Mouse (Mus musculus): Measurements from ENCODE around the gene Rras2. TPM values are rescaled to one million over a fixed set of nuclear protein-coding genes. Genes with fewer than 3 reads are reported as not detected.

Rras2 gene
- total RNA-seq, 2 experiments from 2014 or later = 33.5 to 34.8 TPM

DNA sequence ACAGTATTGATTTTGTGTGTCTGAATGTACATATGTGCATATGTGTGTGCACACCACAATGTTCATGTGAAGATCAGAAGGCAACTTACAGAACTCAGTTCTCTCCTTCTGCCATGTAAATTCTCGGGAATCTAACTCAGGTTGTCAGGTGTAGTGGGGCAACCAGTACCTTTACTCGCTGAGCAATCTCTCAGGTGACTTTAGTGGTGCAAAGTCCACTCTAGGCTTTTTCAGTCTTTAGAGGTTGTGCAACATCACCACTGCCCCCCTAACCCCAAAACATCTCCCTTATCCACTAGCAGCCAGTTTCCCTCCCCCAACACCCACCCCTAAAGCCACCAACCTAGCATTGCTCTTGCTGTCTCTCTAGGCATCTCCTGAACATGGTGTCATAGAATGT lies 43.0 kb downstream of the Rras2 start:
- DNase-seq (ENCODE audit: low spot score in 2 of 2) = no peak

DNA sequence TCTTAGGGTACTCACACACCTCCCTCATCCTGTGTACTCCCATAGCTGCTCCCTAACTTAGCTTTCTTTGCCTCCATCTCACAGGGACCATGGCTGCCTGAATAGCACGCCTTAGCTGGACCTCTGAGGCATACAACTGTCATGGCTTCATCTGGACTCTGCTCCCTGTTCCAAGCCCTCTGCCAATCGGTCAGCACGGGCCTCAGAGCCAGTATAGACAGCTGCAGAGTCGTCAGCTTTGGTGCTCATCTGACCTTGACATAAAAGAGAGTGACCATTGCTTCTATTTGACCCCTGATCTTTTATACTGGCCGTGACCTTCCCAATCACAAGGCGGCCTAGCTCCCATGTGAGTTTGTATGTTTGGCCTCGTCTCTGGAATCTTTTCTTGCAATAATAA lies 43.4 kb downstream of the Rras2 start:
- no peak for DNase-seq (ENCODE audit: low spot score in 2 of 2)

DNA sequence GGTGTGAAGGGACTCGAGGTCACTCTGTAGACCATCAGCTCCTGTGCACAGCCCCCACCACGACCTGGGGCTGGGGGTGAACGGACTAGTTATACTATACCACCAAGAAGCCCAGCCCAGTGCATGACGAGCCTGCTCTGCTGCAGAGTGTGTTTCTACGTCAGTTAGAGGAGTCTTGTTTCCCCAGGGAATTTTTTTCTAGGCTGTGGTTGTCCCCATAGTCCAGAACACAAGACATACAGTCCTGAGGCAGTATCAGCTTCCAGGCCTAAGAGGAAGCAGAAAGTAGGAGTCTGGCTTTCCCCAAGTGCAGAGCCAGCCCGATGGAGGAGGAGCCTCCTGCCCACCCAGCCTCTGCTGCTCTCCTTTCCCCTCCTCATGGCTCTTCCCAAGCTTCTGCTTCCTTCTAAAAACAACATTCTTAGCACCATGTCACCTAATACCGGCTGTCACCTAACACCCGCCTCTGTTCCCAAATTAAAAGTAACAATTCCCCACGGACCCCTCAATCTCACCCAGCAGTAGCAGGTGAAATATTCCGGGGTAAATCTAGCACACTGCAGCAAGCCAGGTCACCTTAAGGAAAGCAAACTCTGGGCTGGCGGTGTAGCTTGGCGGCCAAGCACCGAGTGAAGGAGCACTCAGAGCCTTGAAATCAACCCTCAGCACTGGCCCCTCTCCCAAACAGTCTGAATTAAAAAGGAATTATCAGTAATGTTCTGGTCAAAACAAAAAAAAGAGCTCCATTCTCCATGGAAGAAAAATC lies 45.5 kb downstream of the Rras2 start:
- no peak for DNase-seq (ENCODE audit: low spot score in 2 of 2)

DNA sequence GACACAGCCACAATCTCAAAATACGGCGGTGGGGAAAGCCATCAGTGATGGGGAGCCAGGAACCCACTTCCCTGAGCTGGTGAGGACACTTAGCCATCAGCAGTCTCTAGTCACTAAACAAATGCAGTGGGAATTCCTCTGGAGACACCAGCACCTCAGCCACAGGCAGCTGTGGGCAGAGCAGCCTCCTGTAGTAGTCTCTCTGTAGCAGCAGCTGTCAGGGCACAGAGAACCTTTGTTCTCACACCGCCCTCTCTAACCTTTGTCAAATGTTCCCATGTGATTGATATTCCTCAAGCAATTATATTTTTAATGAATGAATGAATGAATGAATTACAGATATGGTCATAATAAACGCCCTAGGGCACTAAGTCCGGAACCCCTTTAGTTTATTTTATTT lies 46.2 kb downstream of the Rras2 start:
- no peak for DNase-seq (ENCODE audit: low spot score in 2 of 2)

- no peak for DNase-seq (ENCODE audit: low spot score in 2 of 2)
These were observed 47.1 kb downstream of the Rras2 start for GRCm38 (mm10) chr7:114070458-114070840.

GRCm38 (mm10) chr7:114069726-114070457 lies 47.7 kb downstream of the Rras2 start:
- no peak for DNase-seq (ENCODE audit: low spot score in 2 of 2)

GRCm38 (mm10) chr7:114068956-114069533 lies 48.5 kb downstream of the Rras2 start:
- no peak for DNase-seq (ENCODE audit: low spot score in 2 of 2)

DNA sequence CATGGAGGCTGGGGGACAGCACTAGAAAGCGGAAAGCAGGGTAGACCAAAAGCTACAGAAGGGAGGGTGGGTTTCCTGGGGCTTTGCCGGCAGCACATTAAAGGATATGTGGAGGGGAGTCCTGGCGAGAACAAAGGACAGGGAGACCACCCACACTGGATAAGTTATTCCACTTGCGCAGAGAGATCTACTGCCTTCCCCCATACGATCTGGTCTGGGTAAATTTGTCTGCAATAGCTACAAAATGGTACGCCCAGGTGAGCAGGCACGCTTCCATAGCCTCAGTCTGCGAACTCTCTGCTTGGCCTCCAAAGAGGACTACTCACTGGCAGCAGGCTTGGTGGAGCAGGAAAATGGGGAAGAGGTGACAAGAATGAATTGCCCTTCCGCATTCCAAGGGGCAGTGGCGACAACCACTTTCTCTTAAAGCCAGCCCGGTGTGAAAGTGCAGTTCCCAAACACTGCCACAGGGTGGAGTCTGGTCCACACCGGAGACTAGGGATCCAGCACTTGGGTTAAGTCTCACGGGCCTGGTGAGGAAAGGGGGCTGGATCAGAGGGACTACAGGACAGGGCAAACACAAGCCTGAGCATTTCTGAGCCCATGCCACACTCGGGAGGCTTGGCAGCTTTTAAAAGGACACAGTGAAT lies 50.9 kb downstream of the Rras2 start:
- DNase-seq (ENCODE audit: low spot score in 2 of 2) = peak; percentile 55 to 70

- DNase-seq (ENCODE audit: low spot score in 2 of 2) = no peak
These were observed 52.0 kb downstream of the Rras2 start for GRCm38 (mm10) chr7:114065407-114066185.

DNA sequence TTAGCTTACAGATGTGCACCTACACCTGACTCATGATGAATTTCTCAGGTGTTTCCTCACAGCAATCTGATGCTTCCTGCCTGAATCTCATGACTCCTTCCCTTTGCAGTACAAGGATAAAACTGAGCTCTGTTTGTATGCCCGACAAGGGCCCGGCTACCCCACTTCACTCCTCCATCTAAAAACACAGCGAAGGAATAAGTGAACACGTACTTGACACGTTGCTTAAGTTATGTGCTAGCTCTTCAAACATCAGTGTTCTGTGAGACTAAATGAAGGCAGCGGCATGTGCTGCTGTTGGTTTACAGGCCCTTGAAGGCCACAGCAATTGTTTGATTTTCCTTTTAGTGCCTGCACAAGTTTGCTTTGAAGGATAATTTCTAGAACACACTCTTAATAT lies 53.6 kb downstream of the Rras2 start:
- DNase-seq (ENCODE audit: low spot score in 2 of 2) = no peak

- no peak for DNase-seq (ENCODE audit: low spot score in 2 of 2)
These were observed 54.0 kb downstream of the Rras2 start for GRCm38 (mm10) chr7:114063534-114063933.

GRCm38 (mm10) chr7:114062451-114062850 lies 55.1 kb downstream of the Rras2 start:
- no peak for DNase-seq (ENCODE audit: low spot score in 2 of 2)

- DNase-seq (ENCODE audit: low spot score in 2 of 2) = no peak
These were observed 57.1 kb downstream of the Rras2 start for GRCm38 (mm10) chr7:114060445-114060844.

DNA sequence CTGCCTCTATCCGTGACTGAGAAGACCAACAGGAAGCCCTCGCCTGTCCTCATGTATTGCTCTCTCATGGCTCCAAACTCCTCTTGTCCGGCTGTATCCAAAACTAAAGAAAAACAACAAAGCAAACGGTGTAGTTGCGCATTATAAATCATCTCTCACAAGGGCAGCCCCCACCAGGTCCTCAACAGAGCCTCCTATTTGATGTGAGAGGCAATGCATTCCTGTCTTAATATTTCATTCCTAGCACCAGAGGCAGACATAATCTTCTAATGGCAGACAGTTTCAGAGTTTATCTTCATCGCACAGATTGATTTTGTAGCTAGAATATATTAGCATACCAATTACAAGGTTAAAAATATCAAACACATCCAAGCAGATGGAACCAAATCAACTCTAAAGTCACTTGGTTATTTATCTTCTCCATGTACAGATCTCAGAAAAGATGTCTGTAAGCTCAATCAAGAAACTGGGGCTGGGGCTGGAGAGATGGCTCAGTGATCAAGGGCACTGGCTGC lies 58.6 kb downstream of the Rras2 start:
- no peak for DNase-seq (ENCODE audit: low spot score in 2 of 2)

DNA sequence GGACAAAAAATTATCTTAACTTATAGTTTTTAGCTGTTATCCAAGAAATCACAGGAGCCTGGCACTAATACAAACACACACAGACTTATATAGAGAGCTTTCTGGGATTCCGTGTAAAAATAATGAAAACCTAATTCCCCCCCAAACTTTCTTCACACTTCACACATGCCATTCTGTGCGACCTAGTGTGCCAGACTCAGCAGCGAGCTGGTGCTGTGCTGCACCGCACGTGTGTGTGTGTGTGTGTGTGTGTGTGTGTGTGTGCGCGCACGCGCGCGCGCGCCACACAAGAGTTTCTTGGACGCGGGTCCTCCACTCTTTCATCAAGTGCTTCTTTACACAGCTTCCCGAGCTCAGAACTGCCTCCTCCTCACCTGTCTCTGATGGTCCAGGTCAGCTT lies 59.4 kb downstream of the Rras2 start:
- DNase-seq (ENCODE audit: low spot score in 2 of 2) = no peak

DNA sequence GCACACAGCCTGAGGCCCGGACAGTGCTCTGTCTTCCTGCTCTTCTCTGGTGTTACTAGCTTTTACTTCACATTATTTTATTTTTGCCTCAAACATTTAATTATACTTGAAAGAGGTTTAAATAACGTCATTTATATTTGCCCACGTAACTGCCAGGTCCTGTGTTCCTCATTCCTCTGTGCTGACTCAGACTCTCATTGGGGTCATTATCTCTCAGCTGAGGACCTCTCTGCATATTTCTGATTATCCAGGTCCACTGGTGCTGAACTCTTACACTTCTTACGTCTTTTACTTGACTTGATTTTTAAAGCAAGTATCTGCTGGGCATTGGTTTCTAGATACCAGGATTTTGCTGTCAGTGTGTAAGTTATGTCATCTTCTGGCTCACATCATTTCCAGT lies 63.9 kb downstream of the Rras2 start:
- DNase-seq (ENCODE audit: low spot score in 2 of 2) = no peak

- no peak for DNase-seq (ENCODE audit: low spot score in 2 of 2)
These were observed 71.8 kb downstream of the Rras2 start for GRCm38 (mm10) chr7:114045814-114046213.

DNA sequence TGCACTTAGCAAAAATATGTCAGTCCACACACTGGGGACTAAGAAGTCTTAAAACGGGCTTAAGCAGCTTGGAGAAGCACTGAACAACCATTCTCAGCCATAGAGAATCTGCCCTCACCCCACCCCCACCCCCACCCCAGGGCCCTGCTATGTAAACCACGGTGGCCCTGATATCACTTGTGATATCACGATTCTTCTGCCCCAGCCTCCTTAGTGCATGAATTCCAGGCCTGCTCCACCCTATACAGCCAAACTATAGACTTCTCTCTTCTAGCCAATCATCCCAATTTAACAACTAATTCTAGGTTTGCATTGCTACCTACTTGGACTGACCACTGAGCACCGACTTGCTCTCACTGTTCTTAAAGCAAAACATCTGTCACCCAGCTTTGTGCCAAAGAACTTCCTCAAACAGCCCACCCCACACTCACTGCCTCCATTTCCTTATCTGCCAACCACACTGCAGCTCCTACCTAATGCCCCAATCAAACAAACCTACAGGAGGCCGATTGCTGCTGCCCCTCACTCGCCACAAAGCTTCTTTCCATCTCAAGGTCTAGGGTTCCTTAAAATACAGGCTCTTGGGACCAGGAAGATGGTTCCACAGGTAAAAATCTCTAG lies 73.5 kb downstream of the Rras2 start:
- DNase-seq (ENCODE audit: low spot score in 2 of 2) = no peak

- DNase-seq (ENCODE audit: low spot score in 2 of 2) = no peak
These were observed 74.3 kb downstream of the Rras2 start for GRCm38 (mm10) chr7:114042973-114043928.

All from adrenal gland, postnatal 4 days (tissue).